Mouse (Mus musculus): Measurements from ENCODE around the gene Ccer2.

Gene Ccer2

GRCm38 (mm10) chr7:28756079-28756478, at the start of gene Ccer2:
Gene Ccer2 (plus strand): TSS chr7:28756174.
- in situ Hi-C loops (cut with MboI, MseI), result no loop called here

- in situ Hi-C loops (cut with MboI, MseI), result no loop called here
These were observed 46.5 kb upstream of the Ccer2 start for GRCm38 (mm10) chr7:28709454-28709853.

- in situ Hi-C loops (cut with MboI, MseI), result no loop called here
These were observed 45.0 kb upstream of the Ccer2 start for GRCm38 (mm10) chr7:28710962-28711361.

- in situ Hi-C loops (cut with MboI, MseI), result no loop called here
These were observed 41.3 kb upstream of the Ccer2 start for GRCm38 (mm10) chr7:28714667-28715066.

- in situ Hi-C loops (cut with MboI, MseI), result no loop called here
These were observed 40.4 kb upstream of the Ccer2 start for GRCm38 (mm10) chr7:28715598-28715997.

GRCm38 (mm10) chr7:28716590-28717281, 39.2 kb upstream of the Ccer2 start, which contains the start of gene Fbxo17:
Gene Fbxo17 (plus strand): TSS chr7:28716804.
- in situ Hi-C loops (cut with MboI, MseI), result no loop called here

- in situ Hi-C loops (cut with MboI, MseI), result no loop called here
These were observed 38.2 kb upstream of the Ccer2 start for GRCm38 (mm10) chr7:28717726-28718125.

- in situ Hi-C loops (cut with MboI, MseI), result no loop called here
These were observed 36.8 kb upstream of the Ccer2 start for GRCm38 (mm10) chr7:28719159-28719558.

- in situ Hi-C loops (cut with MboI, MseI), result no loop called here
These were observed 36.3 kb upstream of the Ccer2 start for GRCm38 (mm10) chr7:28719650-28720049.

GRCm38 (mm10) chr7:28720753-28721537, 35.0 kb upstream of the Ccer2 start:
- in situ Hi-C loops (cut with MboI, MseI), result no loop called here

GRCm38 (mm10) chr7:28722079-28722478, 33.9 kb upstream of the Ccer2 start:
- in situ Hi-C loops (cut with MboI, MseI), result no loop called here

GRCm38 (mm10) chr7:28724613-28725012, 31.4 kb upstream of the Ccer2 start:
- in situ Hi-C loops (cut with MboI, MseI), result loop anchor here (5.0 kb wide), 2 partner anchors 77 to 122 kb away; no protein-coding TSS in a partner anchor

- in situ Hi-C loops (cut with MboI, MseI), result loop anchor here (5.0 kb wide), 2 partner anchors 79 to 124 kb away; no protein-coding TSS in a partner anchor
These were observed 29.4 kb upstream of the Ccer2 start for GRCm38 (mm10) chr7:28726600-28726999.

GRCm38 (mm10) chr7:28727649-28728340, 28.2 kb upstream of the Ccer2 start:
- in situ Hi-C loops (cut with MboI, MseI), result loop anchor here (5.0 kb wide), 2 partner anchors 80 to 125 kb away; no protein-coding TSS in a partner anchor

GRCm38 (mm10) chr7:28732341-28733142, 23.4 kb upstream of the Ccer2 start:
- in situ Hi-C loops (cut with MboI, MseI), result no loop called here

- in situ Hi-C loops (cut with MboI, MseI), result no loop called here
These were observed 22.8 kb upstream of the Ccer2 start for GRCm38 (mm10) chr7:28733211-28733610.

GRCm38 (mm10) chr7:28735701-28736100, 20.3 kb upstream of the Ccer2 start:
- in situ Hi-C loops (cut with MboI, MseI), result no loop called here

GRCm38 (mm10) chr7:28739829-28740228, 16.1 kb upstream of the Ccer2 start:
- in situ Hi-C loops (cut with MboI, MseI), result no loop called here

- in situ Hi-C loops (cut with MboI, MseI), result no loop called here
These were observed 15.0 kb upstream of the Ccer2 start for GRCm38 (mm10) chr7:28740949-28741348.

- in situ Hi-C loops (cut with MboI, MseI), result no loop called here
These were observed 14.6 kb upstream of the Ccer2 start for GRCm38 (mm10) chr7:28741368-28741708.

GRCm38 (mm10) chr7:28741709-28742438, 14.1 kb upstream of the Ccer2 start, which contains the start of the genes Mrps12 and Sars2:
Gene Mrps12 (minus strand): TSS chr7:28741820.
Gene Sars2 (plus strand): TSS chr7:28741992.
- in situ Hi-C loops (cut with MboI, MseI), result no loop called here

All from regulatory T cell (primary cell).